Mouse (Mus musculus) neutrophil, adult 59 days (primary cell): ENCODE data around the gene Olfr1104. TPM values are rescaled to one million over a fixed set of nuclear protein-coding genes. Genes with fewer than 3 reads are reported as not detected.

Source experiments
- total RNA-seq, 2 experiments: library from RNA; stranded (reverse); gene quantifications; 1 replicate in 1 of 2; 2 replicates in 1 of 2; pipeline ENCODE4 v1.2.4; 2023

The Olfr1104 gene
- not detected for total RNA-seq

DNA sequence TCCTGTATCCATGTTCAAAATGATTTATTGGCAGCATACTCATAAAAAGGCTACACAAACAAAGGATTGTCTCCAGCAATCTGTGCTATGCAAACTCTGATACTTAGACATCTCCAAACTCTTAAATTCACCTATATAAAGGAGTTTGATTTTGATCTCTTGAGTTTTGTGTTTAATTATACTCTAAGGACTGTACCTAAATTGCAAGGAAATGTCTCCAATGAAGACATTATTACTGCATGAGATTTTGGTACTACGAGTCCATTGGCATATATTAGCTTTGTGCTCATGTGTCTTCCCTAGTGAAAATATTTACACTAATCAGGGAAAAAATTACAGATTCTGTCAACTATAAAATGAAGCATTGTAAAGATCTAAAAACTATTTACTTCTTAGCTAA lies at the start of gene Olfr1104:
TSS of gene Olfr1104 (minus strand) at position 101 of the 400 bp plus-strand sequence.

DNA sequence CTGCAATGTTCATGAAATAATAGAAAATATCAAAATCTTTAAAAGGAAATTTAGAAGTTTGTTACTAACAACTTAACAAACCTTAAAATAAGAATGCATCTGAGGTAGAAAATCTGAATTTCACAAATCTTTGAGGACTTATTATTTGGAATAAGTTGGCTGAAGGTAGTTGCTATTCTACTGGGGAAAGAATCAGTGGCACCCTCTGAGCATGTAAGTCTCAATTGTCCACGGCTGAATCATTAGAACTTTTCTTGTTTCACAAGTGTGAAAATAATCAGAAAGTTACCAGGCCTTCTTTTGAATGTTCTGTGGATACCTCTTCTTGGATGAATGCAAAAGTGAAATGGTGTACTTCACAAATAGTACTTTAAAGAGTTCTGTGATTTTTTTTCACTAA lies 48.8 kb upstream of the Olfr1104 start, which contains the start of gene Olfr1107:
TSS of gene Olfr1107 (minus strand) at position 101 of the 400 bp plus-strand sequence.

DNA sequence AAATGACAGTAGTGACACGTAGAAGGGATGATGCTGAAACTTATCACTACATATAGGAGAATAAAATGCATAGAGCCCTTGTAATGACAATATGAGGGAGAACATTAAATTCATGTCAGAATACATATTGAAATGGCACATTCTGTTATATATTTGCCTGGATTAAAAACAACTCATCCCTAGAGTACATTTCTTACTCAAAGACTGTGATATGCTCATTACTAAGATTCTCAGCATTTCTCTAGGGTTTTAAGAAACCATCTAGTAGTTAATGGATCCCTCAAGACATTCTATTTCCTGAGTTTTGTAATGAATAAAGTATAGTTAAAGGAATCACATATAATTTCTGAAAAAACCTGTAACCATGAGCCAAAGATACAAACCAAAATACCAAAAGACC lies 25.3 kb upstream of the Olfr1104 start, which contains the start of gene Olfr1106:
TSS of gene Olfr1106 (minus strand) at position 101 of the 400 bp plus-strand sequence.

GRCm38 (mm10) chr2:87036431-87036830 lies 9.6 kb upstream of the Olfr1104 start, which contains the start of gene Olfr1105:
TSS of gene Olfr1105 (minus strand) at chr2:87036531.

GRCm38 (mm10) chr2:86998098-86998497 lies 28.8 kb downstream of the Olfr1104 start, which contains the start of gene Olfr1102:
TSS of gene Olfr1102 (plus strand) at chr2:86998398.

GRCm38 (mm10) chr2:86991121-86991520 lies 35.8 kb downstream of the Olfr1104 start, which contains the start of gene Olfr1101:
TSS of gene Olfr1101 (minus strand) at chr2:86991221.

GRCm38 (mm10) chr2:86979854-86980253 lies 47.0 kb downstream of the Olfr1104 start, which contains the start of gene Olfr1100:
TSS of gene Olfr1100 (minus strand) at chr2:86979954.

Other genes starting within 250 kb of the Olfr1104 start
- gene Olfr1093, start 244.6 kb downstream of the Olfr1104 start, total RNA-seq = not detected
- not detected for gene Olfr141, start 217.1 kb downstream of the Olfr1104 start, total RNA-seq
- gene Olfr1094, start 202.4 kb downstream of the Olfr1104 start, total RNA-seq = not detected
- not detected for gene Olfr1095, start 175.4 kb downstream of the Olfr1104 start, total RNA-seq
- not detected for gene Gm13723, start 152.3 kb downstream of the Olfr1104 start, total RNA-seq
- not detected for gene Olfr1097, start 134.9 kb downstream of the Olfr1104 start, total RNA-seq
- gene Olfr1098, start 102.5 kb downstream of the Olfr1104 start, total RNA-seq = not detected
- gene Olfr1099, start 66.4 kb downstream of the Olfr1104 start, total RNA-seq = not detected
- not detected for gene Olfr1100, start 47.1 kb downstream of the Olfr1104 start, total RNA-seq
- not detected for gene Olfr1101, start 35.9 kb downstream of the Olfr1104 start, total RNA-seq
- gene Olfr1102, start 28.7 kb downstream of the Olfr1104 start, total RNA-seq = not detected
- not detected for gene Olfr1105, start 9.5 kb upstream of the Olfr1104 start, total RNA-seq
- not detected for gene Olfr1106, start 25.2 kb upstream of the Olfr1104 start, total RNA-seq
- not detected for gene Olfr1107, start 48.7 kb upstream of the Olfr1104 start, total RNA-seq
- gene Olfr1109, start 68.9 kb upstream of the Olfr1104 start, total RNA-seq = not detected
- gene Olfr259, start 87.5 kb upstream of the Olfr1104 start, total RNA-seq = not detected
- not detected for gene Olfr1110, start 113.2 kb upstream of the Olfr1104 start, total RNA-seq
- not detected for gene Olfr1111, start 125.5 kb upstream of the Olfr1104 start, total RNA-seq
- not detected for gene Olfr1112, start 160.7 kb upstream of the Olfr1104 start, total RNA-seq
- not detected for gene Olfr1113, start 181.9 kb upstream of the Olfr1104 start, total RNA-seq
- not detected for gene Olfr1115, start 220.9 kb upstream of the Olfr1104 start, total RNA-seq
- not detected for gene Olfr1116, start 240.5 kb upstream of the Olfr1104 start, total RNA-seq